Mouse (Mus musculus): Measurements from ENCODE around the gene Rlf.

- TF ChIP-seq CTCF (IDR thresholded peaks at IDR 0.05; ENCODE audit: borderline replicate concordance, insufficient read depth, low read length): no peak
- TF ChIP-seq POLR2A (IDR thresholded peaks at IDR 0.05; ENCODE audit: low read depth, low read length): no peak
These were observed 10.3 kb upstream of the Rlf start for GRCm38 (mm10) chr4:121225177-121225576.
